Mouse (Mus musculus): ENCODE data around the gene Rdh11.

The Rdh11 gene

GRCm38 (mm10) chr12:79139417-79139816, 52.7 kb downstream of the Rdh11 start:
- no peak for DNase-seq (ENCODE audit: low read depth, low spot score)

- DNase-seq (ENCODE audit: low read depth, low spot score), result no peak
Measured at GRCm38 (mm10) chr12:79138999-79139398, 53.1 kb downstream of the Rdh11 start.

- no peak for DNase-seq (ENCODE audit: low read depth, low spot score)
Measured at GRCm38 (mm10) chr12:79136949-79137348, 55.1 kb downstream of the Rdh11 start.

- DNase-seq (ENCODE audit: low read depth, low spot score), result no peak
Measured at GRCm38 (mm10) chr12:79135105-79135504, 57.0 kb downstream of the Rdh11 start.

- DNase-seq (ENCODE audit: low read depth, low spot score), result no peak
Measured at GRCm38 (mm10) chr12:79134676-79135075, 57.4 kb downstream of the Rdh11 start.

- no peak for DNase-seq (ENCODE audit: low read depth, low spot score)
Measured at GRCm38 (mm10) chr12:79131706-79132460, 60.2 kb downstream of the Rdh11 start.

GRCm38 (mm10) chr12:79131178-79131675, 60.9 kb downstream of the Rdh11 start:
- no peak for DNase-seq (ENCODE audit: low read depth, low spot score)

GRCm38 (mm10) chr12:79130299-79131177, 61.6 kb downstream of the Rdh11 start, which contains the start of gene Arg2:
TSS of gene Arg2 (plus strand) at chr12:79130777.
- peak; percentile 66 for DNase-seq (ENCODE audit: low read depth, low spot score)

Data from A20 (cell line).